Mouse (Mus musculus) heart, postnatal 0 days (tissue): Measurements from ENCODE around the gene Mia3.

ENCODE experiments used
- CTCF ChIP-seq: IDR thresholded peaks from 2 replicates; pipeline ENCODE4 v1.5.1; 2016; ENCODE audit warnings: antibody characterized with exemption, control low read depth, low read depth
- EP300 ChIP-seq: IDR thresholded peaks from 2 replicates; pipeline ENCODE4 v1.6.1; 2016; ENCODE audit warnings: antibody characterized with exemption, low read depth

GRCm38 (mm10) chr1:183288351-183288750, 81.0 kb downstream of the Mia3 start:
- TF ChIP-seq CTCF (no peak), EP300 (no peak)
